Mouse (Mus musculus): ENCODE measurements around the gene Nsf. TPM values are rescaled to one million over a fixed set of nuclear protein-coding genes. Genes with fewer than 3 reads are reported as not detected.

The Nsf gene
- total and polyA plus RNA-seq, 3 experiments, result 37.9 to 40.2 TPM; not detected in 1

DNA sequence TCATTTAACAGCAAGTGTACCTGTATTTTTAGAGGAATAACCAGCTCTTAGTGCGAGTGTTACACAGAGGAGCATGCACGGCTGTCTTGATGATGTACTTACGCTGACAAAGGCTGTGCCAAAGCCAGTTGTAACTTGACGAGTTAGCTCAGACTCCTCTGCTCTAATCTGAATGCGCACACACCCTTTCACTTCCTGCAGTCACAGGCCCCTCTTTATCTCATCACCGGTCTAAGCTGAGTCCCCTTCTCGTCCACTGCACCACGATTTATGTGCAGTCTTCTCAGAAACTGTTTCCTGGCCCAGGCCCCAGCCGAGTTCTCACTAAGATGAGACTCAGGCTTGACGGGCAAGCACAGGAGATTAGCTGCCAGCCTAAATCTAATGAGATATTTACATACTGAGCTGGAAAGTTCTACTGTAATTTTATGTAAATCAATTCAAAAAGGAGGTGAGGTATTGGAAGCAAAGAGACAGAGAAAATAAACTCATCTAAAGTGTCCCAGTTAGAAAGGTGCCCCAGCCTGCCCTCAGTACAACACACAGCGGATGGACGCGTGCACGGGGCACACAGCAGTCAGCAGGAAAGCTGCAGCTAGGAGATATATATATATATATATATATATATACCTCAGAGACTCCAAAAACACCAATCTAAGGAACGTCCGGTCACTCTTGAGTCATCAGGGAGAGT, 101.1 kb downstream of the Nsf start (continued):
- no peak for TF ChIP-seq NELFE (IDR thresholded peaks at IDR 0.05; ENCODE audit: low read depth, low read length)

- no peak overlapping the region for H3K9ac ChIP-seq (ENCODE audit: control insufficient read depth, low read depth, low read length, poor library complexity, severe bottlenecking)
- no peaks in the 10 kb centered on the region for H3K27me3 ChIP-seq (ENCODE audit: control insufficient read depth in 1 of 2, insufficient read depth in 2 of 2, low read length in 2 of 2)
- no peak for DNase-seq (ENCODE audit: low read depth, low spot score)
- H3K9me3 ChIP-seq (replicated peaks; ENCODE audit: insufficient read depth, low read length), result no peaks in the 10 kb centered on the region
- no peak overlapping the region for H3K4me3 ChIP-seq (ENCODE audit: control insufficient read depth in 1 of 2, insufficient read depth in 1 of 2, low read depth in 2 of 2, low read length in 2 of 2)
- H3K4me1 ChIP-seq (ENCODE audit: control insufficient read depth in 1 of 2, insufficient read depth in 2 of 2, low read length in 2 of 2), result peaks cover 5 to 21% of the 10 kb centered on the region in 2 experiments; a peak in 3 of 4 replicates
- no peak for TF ChIP-seq MYC (IDR thresholded peaks at IDR 0.05; ENCODE audit: low read depth, low read length)
- TF ChIP-seq USF2 (IDR thresholded peaks at IDR 0.05; ENCODE audit: borderline replicate concordance in 1 of 2, insufficient read depth in 1 of 2, low read depth in 1 of 2, low read length in 2 of 2), result no peak
- TF ChIP-seq E2F4 (IDR thresholded peaks at IDR 0.05; ENCODE audit: borderline replicate concordance, low read depth, low read length), result no peak
- TF ChIP-seq JUND (IDR thresholded peaks at IDR 0.05; ENCODE audit: low read depth, low read length), result no peak
- no peak for TF ChIP-seq RAD21 (IDR thresholded peaks at IDR 0.05; ENCODE audit: low read depth, low read length)
- TF ChIP-seq GABPA (IDR thresholded peaks at IDR 0.05; ENCODE audit: low read depth, low read length), result no peak
- no peak for TF ChIP-seq MAFK (IDR thresholded peaks at IDR 0.05; ENCODE audit: borderline replicate concordance, low read depth, low read length)
- TF ChIP-seq POLR2AphosphoS2 (IDR thresholded peaks at IDR 0.05; ENCODE audit: low read length), result no peak
- TF ChIP-seq KAT2A (conservative IDR thresholded peaks at IDR 0.05; ENCODE audit: low read depth, low read length), result no peak
- TF ChIP-seq CTCF (IDR thresholded peaks at IDR 0.05 in 2 of 3, conservative IDR thresholded peaks at IDR 0.05 in 1 of 3; ENCODE audit: control insufficient read depth in 1 of 3, insufficient read depth in 1 of 3, low read depth in 2 of 3, low read length in 3 of 3, poor library complexity in 1 of 3, severe bottlenecking in 1 of 3), result no peak
- no peak for TF ChIP-seq NRF1 (IDR thresholded peaks at IDR 0.05; ENCODE audit: insufficient read depth, low read depth, low read length, poor library complexity, severe bottlenecking)
- no peak for TF ChIP-seq MAX (IDR thresholded peaks at IDR 0.05; ENCODE audit: low read length)
- H3K27ac ChIP-seq (ENCODE audit: control insufficient read depth, low read depth, low read length), result no peak overlapping the region
- no peaks in the 10 kb centered on the region for H3K79me2 ChIP-seq (ENCODE audit: control insufficient read depth, insufficient read depth, low read length, poor library complexity)
- peaks cover 0 to 26% of the 10 kb centered on the region in 2 experiments; a peak in 3 of 4 replicates for H3K36me3 ChIP-seq (ENCODE audit: control insufficient read depth in 1 of 2, insufficient read depth in 2 of 2, low read length in 2 of 2)
These were observed 105.6 kb downstream of the Nsf start for GRCm38 (mm10) chr11:103848287-103848686.

- H3K27ac ChIP-seq (ENCODE audit: control insufficient read depth, low read depth, low read length), result no peak overlapping the region
- H3K9me3 ChIP-seq (replicated peaks; ENCODE audit: insufficient read depth, low read length), result no peaks in the 10 kb centered on the region
- no peak overlapping the region for H3K9ac ChIP-seq (ENCODE audit: control insufficient read depth, low read depth, low read length, poor library complexity, severe bottlenecking)
- H3K4me1 ChIP-seq (ENCODE audit: control insufficient read depth in 1 of 2, insufficient read depth in 2 of 2, low read length in 2 of 2), result no peaks in the 10 kb centered on the region
- no peak overlapping the region for H3K4me3 ChIP-seq (ENCODE audit: control insufficient read depth in 1 of 2, insufficient read depth in 1 of 2, low read depth in 2 of 2, low read length in 2 of 2)
- H3K27me3 ChIP-seq (ENCODE audit: control insufficient read depth in 1 of 2, insufficient read depth in 2 of 2, low read length in 2 of 2), result no peaks in the 10 kb centered on the region
- DNase-seq (ENCODE audit: low read depth, low spot score), result no peak
- H3K36me3 ChIP-seq (ENCODE audit: control insufficient read depth in 1 of 2, insufficient read depth in 2 of 2, low read length in 2 of 2), result peaks cover 0 to 2% of the 10 kb centered on the region in 2 experiments; a peak in 2 of 4 replicates
- no peaks in the 10 kb centered on the region for H3K79me2 ChIP-seq (ENCODE audit: control insufficient read depth, insufficient read depth, low read length, poor library complexity)
- TF ChIP-seq MYB (IDR thresholded peaks at IDR 0.05; ENCODE audit: low read depth, low read length), result no peak
- no peak for TF ChIP-seq POLR2AphosphoS5 (IDR thresholded peaks at IDR 0.05; ENCODE audit: borderline replicate concordance, low read depth, low read length)
- TF ChIP-seq MEF2A (IDR thresholded peaks at IDR 0.05; ENCODE audit: extremely low read depth, insufficient replicate concordance, low read depth, low read length, poor library complexity, severe bottlenecking), result no peak
- TF ChIP-seq RAD21 (IDR thresholded peaks at IDR 0.05; ENCODE audit: low read depth, low read length), result no peak
- no peak for TF ChIP-seq ETS1 (IDR thresholded peaks at IDR 0.05; ENCODE audit: low read depth, low read length)
- no peak for TF ChIP-seq ZC3H11A (IDR thresholded peaks at IDR 0.05; ENCODE audit: low read depth, low read length)
- no peak for TF ChIP-seq CTCF (IDR thresholded peaks at IDR 0.05 in 2 of 3, conservative IDR thresholded peaks at IDR 0.05 in 1 of 3; ENCODE audit: control insufficient read depth in 1 of 3, insufficient read depth in 1 of 3, low read depth in 2 of 3, low read length in 3 of 3, poor library complexity in 1 of 3, severe bottlenecking in 1 of 3)
These were observed 113.0 kb downstream of the Nsf start for GRCm38 (mm10) chr11:103840834-103841233.
